Mouse (Mus musculus): Measurements from ENCODE around the gene Grap. TPM values are rescaled to one million over a fixed set of nuclear protein-coding genes. Genes with fewer than 3 reads are reported as not detected.

The Grap gene
- 1 to 10 TPM; 4.9 to 8.8 TPM for total RNA-seq (2023)

GRCm38 (mm10) chr11:61652686-61653447 lies at the start of gene Grap:
Grap (plus strand) TSS chr11:61653265.

GRCm38 (mm10) chr11:61683907-61684731 lies 31.1 kb downstream of the Grap start, which contains the start of gene Fam83g:
Fam83g (plus strand) TSS chr11:61684091.

GRCm38 (mm10) chr11:61720636-61721035 lies 67.6 kb downstream of the Grap start, which contains the start of gene Slc5a10:
Slc5a10 (minus strand) TSS chr11:61720826.

Other genes starting within 250 kb of the Grap start
- gene Rnf112, start 199.1 kb upstream of the Grap start, total RNA-seq (2023), result not detected
- gene Mfap4, start 167.8 kb upstream of the Grap start, total RNA-seq (2023), result not detected
- gene Mapk7, start 158.9 kb upstream of the Grap start, total RNA-seq (2023), result 10 to 100 TPM; 39.1 to 39.3 TPM
- 1 to 10 TPM in 1 of 2 experiments, not detected in 1; 1.2 TPM for gene B9d1, start 148.1 kb upstream of the Grap start, total RNA-seq (2023)
- under 1 TPM; 0.22 to 0.53 TPM for gene Epn2, start 73.6 kb upstream of the Grap start, total RNA-seq (2023)
- gene Fam83g, start 30.8 kb downstream of the Grap start, total RNA-seq (2023), result under 1 TPM; 0.15 to 0.33 TPM
- not detected for gene Slc5a10, start 67.6 kb downstream of the Grap start, total RNA-seq (2023)
- gene Prpsap2, start 108.8 kb downstream of the Grap start, total RNA-seq (2023), result 10 to 100 TPM; 16.8 to 17.9 TPM
- gene Ulk2, start 201.8 kb downstream of the Grap start, total RNA-seq (2023), result 10 to 100 TPM; 19.3 to 21.6 TPM